Mouse (Mus musculus): ENCODE results near the gene Tex22.

Gene Tex22

GRCm38 (mm10) chr12:113103846-113104451 is 29.6 kb downstream of the Tex22 start:
- DNase-seq: peak; percentile 45

DNA sequence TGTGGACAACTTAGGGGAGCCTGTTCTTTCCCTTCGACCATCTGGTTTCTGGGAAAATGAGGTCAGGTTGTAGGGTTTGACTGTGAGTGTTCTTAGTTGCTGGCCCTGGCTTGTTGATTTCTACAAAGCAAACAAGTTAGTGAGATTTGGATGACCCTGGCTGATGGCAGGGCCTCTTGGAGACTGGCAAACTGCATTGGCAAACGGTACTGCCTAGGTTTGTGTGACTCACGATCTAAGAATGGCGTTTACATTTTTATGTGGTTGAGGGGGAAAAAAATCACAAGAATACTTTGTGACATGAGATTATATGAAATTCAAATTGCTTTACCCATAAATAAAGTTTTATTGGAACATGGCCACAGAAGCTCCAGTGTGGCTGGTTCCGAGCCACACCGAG is 32.1 kb downstream of the Tex22 start:
- DNase-seq: no peak

DNA sequence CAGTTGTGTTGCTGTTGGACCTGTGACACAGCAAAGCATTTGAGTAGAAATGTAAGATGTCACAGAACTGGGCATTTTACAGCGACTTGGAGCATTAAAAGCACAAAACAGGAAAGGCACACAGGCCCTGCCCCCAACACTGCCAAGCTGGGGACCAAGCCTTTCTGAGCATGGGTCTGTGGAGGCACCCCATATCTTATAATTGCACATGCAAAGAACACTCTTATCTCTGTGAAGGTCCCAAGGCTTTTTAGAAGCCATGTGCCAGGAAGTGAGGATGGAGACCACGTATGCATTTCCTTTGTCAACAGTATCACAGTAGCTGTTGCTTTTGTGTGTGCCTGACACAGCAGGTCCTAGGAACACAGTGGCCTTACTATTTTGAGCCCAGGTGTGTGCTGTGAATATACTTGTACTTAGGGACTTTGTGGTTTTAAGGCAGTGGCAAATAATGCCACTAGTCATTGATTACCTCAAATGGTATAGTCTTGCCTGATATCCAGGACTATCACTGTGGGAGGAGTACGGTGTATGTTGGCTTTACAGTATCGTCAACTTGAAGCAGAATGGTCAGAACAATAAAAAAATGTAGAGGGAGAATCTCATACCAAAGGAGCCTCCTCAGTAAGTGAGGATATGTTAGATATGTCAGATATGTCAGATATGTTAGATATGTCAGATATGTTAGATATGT is 33.3 kb downstream of the Tex22 start:
- DNase-seq: no peak

- DNase-seq: no peak
These were observed 34.4 kb downstream of the Tex22 start for GRCm38 (mm10) chr12:113108528-113109283.

DNA sequence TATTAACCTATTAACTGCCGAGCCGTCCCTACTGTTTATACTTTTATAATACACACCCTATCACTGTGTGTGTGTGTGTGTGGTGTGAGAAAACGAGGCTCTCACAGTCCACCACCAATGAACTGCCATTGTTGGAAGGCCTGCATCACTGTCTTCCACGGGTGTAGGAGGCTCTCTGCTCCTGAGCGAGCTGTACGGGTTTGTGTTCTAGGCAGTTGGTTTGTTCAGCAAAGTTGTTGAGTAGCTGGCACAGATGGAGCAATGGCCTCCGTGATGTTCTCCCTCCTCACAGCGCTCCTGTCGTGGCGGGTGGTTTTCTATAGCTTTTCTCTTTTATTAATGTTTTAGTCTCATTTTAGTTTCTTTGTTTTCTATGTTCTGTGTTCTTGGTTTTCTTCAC is 35.5 kb downstream of the Tex22 start:
- DNase-seq: no peak

DNA sequence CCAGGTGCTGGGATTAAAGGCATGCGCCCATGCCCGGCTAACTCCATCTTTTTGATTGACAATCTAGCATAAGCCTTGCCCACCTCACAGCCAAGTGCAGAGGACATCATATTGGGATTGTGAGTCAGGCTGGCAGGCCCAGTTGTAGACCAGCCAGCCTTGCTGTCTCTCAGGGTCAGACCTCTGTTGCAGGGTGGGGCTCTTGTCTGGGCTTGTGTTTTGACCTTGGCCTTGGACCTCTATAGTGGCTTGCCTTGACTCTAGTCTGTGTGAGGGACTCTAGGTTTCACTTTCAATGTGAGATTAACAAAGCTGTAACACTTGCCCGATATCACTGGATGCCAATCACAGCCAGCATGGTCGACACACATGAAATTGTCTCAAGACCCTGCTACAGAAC is 39.8 kb downstream of the Tex22 start:
- DNase-seq: no peak

- no peak for DNase-seq
These were observed 40.7 kb downstream of the Tex22 start for GRCm38 (mm10) chr12:113114856-113115538.

GRCm38 (mm10) chr12:113119516-113120410 is 45.5 kb downstream of the Tex22 start:
- DNase-seq: peak; percentile 85

DNA sequence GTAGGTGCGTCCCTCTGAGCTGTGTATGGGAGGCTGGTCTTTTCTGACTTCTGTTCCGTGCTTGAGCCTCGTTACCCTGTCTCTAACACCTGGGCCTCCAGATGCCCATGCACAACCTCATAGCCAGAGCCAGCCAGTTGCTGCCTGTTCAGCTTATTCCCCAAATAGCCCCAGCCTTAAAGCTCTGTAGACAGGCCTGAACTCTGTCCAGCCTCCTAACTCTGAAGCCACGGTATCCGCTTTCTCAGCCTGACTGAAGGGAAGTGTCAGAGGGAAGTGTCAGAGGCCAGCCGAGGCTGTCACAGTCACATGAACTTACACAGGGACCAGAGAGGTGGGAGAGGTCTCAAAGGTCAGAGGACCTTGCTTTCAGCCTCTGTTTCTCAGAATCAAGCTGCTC is 50.4 kb downstream of the Tex22 start:
- no peak for DNase-seq

- no peak for DNase-seq
These were observed 56.4 kb downstream of the Tex22 start for GRCm38 (mm10) chr12:113130732-113131131.

DNA sequence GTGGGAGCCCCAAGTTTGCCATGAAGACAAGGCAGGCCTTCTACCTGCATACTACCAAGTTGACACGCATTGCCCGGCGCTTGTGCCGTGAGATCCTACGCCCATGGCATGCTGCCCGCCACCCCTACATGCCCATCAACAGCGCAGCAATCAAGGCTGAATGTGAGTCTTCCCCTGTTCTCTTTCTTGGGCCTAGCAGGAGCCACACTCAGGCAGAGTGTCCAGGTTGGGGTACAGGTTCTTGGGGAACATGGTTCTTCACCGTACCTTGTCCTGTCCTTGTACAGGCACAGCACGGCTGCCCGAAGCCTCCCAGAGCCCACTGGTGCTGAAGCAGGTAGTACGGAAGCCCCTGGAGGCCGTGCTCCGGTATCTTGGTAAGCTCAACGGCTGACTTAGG is 57.3 kb downstream of the Tex22 start:
- DNase-seq: no peak

DNA sequence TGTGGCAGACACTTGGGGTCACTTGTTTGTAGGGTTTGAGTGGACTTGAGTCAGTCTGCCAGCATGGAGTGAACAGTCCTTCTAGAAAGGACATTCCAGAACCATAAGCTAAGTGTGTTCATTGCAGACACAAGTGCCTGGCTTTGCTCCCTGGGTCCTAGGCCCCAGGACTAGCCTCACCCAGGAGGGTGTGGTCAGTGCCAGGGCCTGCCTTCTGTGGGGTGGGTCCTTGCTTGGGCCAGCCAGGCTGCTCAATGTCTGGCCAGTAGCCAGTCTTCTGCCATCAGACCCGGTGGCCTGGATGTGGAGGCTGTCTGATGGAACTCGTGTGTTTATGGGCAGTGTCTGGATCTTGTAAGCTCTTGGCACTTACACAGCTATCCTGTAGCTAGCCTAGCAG is 58.3 kb downstream of the Tex22 start:
- no peak for DNase-seq

DNA sequence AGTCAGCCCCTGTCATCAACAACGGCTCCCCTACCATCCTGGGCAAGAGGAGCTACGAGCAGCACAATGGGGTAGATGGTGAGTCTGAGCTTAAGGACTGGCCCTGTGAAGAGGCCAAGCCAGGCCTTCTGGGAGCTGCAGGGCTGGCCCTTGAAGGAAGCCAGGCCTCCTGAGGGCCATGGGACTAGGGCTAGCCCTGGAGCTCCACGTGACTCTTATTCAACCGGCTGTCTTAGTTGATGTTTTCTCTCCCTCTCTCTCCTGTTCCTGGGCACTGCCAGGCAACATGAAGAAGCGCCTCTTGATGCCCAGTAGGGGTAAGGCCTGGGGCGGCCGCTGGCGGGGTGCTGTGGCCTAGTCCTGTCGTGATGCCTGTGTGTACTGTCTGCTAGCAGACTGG is 59.0 kb downstream of the Tex22 start:
- no peak for DNase-seq

- DNase-seq: no peak
These were observed 59.6 kb downstream of the Tex22 start for GRCm38 (mm10) chr12:113133861-113134403.

GRCm38 (mm10) chr12:113134502-113134901 is 60.2 kb downstream of the Tex22 start:
- no peak for DNase-seq

DNA sequence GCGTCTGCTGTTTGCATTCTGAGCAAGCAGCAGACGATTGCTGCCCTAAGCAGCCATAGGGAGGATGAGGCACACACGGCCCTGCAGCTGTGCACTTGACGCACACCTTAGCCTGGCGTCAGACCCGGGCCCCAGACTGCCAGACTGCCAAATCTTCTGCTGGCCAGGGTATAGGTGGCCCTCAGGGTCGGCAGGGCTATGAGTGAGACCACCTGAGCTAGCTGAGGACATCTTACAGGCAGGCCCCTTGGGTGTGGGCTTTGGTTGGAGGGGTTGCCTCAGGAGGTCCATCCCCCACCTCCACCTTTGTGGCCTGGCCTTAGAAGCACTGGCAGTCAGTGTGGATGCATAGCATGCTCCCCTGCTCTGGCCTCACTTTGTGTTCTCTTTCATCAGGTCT is 61.1 kb downstream of the Tex22 start:
- DNase-seq: no peak

DNA sequence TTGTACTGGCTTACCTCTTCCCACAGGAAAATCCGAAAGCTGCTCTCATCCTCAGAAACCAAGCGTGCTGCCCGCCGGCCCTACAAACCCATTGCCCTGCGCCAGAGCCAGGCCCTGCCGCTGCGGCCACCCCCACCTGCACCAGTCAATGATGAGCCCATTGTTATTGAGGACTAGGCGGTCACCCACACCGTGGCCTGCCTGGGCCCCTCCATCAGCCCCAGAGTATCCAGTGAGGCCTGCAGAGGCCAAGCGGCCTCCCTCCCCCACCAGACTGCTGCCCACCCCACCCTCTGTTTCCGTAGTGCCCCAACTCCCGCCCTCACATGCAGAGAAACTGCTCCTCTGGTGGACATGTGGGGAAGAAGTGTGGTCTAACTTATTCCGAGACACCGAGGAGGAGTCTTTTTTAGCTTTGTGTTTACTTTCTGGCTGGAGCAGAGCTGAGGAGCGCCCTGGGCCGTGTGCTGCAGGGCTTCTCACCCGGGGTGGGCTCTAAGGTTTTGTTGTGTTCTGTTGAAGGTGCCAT is 62.3 kb downstream of the Tex22 start:
- no peak for DNase-seq

DNA sequence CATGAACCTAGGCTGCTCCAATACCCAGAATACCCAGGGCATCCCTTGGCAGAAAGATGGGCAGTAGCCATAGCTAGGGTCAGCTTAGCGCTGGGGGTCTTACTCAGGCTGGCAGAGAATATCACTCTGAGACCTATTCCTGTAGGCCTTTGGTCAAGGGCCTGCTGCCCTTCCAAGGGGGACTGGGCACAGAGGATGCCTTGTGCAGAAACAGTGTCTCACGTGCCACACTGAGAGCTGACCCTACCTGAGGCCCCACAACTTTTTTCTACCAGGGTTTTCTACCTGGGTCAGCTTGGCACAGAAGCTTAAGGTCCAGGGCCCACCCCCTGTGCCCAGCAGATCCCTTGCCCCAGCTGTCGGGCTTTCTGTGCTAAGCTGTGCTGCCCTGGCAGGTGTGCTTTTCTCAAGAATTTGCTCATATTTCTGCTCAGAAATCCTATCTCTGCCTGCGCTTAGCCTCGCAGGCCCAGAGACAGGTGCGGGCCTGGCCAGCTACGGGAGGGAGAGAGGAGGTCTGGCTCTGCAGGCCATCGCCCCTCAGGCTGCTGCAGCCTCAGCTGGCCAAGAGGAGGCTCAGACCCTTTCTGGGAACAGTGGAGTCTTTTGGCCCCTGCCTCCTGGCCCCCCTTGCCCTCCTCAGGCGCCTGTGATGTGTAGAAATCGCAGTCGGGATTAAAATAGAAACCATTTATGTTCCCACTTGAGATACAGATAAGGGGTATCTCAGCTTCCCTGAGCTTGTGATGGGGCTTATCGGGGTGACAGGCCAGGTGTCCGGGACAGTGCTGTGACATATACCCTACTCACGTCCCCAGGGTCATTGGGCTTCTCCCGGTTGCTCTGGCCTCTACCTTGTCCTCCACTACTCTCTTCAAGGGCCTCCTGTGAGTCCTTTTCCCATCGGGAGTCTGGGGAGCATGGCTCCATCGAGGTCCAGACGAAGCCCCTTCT is 63.2 kb downstream of the Tex22 start:
- DNase-seq: no peak

- DNase-seq: no peak
These were observed 64.0 kb downstream of the Tex22 start for GRCm38 (mm10) chr12:113138291-113138690.
